Mouse (Mus musculus): Measurements from ENCODE around the gene Nans.

The Nans gene

DNA sequence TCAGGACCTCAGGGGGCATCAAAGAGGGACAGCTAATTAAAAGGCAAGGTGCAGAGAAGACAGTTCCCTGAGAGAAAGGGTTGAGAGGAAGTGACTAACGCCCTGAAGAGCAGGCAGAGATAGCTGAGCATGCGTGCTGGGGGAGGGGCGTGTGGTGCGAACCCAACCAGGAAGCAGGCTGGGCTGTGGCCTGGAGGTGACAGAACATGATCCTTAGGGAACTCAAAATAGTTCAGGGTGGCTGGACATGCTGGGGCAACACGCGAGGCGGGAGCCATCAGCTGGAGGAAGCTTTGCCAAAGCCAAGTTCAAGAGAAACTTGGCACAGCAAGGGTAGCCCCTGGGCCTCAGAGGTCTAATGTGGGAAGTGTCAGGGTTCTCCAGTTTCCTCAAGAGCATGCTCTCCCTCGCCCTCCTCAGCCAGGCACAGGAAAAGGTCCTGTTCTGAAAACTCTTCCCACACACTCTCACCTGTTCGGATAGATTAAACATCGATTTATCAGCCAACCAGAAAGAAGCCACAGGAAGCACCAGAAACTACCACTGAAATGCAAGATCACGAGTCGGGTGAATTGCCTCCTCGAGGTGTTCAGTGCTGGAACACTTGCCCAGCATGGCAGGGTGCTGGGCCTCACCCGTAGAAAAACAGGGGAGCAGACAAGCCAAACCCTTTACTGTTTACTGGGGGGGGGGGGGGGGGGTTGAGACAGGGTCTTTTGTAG lies 3.2 kb upstream of the Nans start:
- DNase-seq (ENCODE audit: low spot score): peak; percentile 69

DNA sequence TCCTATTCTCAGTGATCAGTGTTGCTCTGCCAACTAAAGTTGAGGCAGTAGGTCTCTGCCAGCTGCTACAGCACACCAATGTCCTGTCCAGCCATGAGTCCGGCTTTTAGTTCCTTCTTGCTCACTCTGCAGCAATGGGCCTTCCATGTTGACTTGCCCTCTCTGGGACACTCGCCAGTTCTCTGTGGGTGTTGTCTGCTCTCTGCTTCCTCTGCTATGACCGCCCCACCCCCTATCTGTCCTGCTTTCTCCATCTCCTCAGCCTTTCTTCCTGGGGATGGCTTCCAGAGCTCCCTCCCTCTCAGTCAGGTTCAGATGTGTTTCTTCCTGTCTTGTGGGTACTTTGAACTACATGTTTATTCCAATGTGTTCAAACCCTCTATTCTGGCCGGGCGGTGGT lies 1.7 kb upstream of the Nans start:
- peak; percentile 36 for DNase-seq (ENCODE audit: low spot score)

- DNase-seq (ENCODE audit: low spot score): no peak
Observed at GRCm38 (mm10) chr4:46493071-46493470, 4.0 kb downstream of the Nans start.

- DNase-seq (ENCODE audit: low spot score): no peak
Observed at GRCm38 (mm10) chr4:46495543-46495942, 6.5 kb downstream of the Nans start.

GRCm38 (mm10) chr4:46497286-46497892 lies 8.3 kb downstream of the Nans start:
- DNase-seq (ENCODE audit: low spot score): peak; percentile 70

GRCm38 (mm10) chr4:46498511-46498910 lies 9.5 kb downstream of the Nans start:
- DNase-seq (ENCODE audit: low spot score): no peak

DNA sequence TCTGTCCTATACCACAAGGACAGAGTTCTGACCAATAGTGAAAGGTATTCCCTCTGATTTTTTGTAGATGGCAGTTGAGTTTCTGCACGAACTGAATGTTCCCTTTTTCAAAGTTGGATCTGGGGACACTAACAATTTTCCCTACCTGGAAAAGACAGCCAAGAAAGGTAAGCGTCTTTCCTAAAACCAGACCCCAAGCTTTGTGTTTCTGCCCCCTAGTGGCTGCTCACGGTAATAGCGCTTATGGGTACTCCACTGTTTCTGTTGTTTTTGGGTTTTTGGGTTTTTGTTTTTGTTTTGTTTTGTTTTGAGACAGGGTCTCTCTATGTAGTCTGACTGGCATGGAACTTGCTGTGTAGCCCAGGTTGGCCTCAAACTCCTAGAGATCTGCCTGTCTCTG lies 9.9 kb downstream of the Nans start:
- no peak for DNase-seq (ENCODE audit: low spot score)

GRCm38 (mm10) chr4:46502606-46503502 lies 13.8 kb downstream of the Nans start:
- no peak for DNase-seq (ENCODE audit: low spot score)

- DNase-seq (ENCODE audit: low spot score): no peak
Observed at GRCm38 (mm10) chr4:46503881-46504280, 14.8 kb downstream of the Nans start.

- DNase-seq (ENCODE audit: low spot score): no peak
Observed at GRCm38 (mm10) chr4:46505361-46506057, 16.5 kb downstream of the Nans start.

GRCm38 (mm10) chr4:46506801-46507610 lies 18.0 kb downstream of the Nans start:
- peak; percentile 93 for DNase-seq (ENCODE audit: low spot score)

- DNase-seq (ENCODE audit: low spot score): peak; percentile 81
Observed at GRCm38 (mm10) chr4:46507736-46508460, 18.9 kb downstream of the Nans start.

GRCm38 (mm10) chr4:46520491-46520890 lies 31.4 kb downstream of the Nans start:
- DNase-seq (ENCODE audit: low spot score): no peak

DNA sequence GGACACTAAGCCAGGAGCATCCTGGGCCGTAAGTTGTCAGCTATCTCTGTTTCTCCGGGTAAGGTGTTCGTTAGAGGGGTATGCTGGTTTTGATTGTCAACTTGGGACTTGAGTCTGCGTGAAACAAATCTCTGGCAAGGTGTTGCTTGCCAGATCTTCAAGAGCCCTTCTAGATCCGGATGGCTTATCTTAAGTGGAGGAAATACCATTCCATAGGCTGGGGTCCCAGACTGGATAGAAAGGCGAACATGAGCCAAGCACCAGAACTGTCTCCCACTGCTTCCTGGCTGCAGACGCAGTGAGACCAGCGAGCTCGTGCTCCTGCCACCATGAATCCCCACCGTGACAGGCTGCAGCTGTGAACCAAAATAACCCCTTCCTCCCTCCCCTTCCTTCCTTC lies 32.4 kb downstream of the Nans start:
- DNase-seq (ENCODE audit: low spot score): no peak

DNA sequence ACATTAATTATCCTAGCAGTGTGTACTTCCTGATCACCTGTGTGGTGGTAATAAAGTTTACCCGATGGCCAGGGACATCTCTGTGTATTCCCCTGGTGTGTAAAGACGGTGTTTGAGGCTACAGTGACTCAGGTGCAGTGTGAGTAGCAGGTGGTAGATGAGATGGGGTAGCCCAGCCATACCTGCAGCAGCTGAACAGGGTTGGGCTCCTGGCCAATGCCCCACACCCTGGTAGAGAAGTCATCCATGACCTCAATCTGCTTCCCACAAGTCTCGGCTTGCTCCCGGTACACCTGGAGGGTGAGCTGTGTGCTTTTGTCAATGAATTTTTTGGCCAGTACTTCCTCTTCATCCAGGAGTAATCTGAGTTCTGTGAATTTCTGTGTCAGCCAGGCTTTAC lies 34.3 kb downstream of the Nans start:
- peak; percentile 61 for DNase-seq (ENCODE audit: low spot score)

DNA sequence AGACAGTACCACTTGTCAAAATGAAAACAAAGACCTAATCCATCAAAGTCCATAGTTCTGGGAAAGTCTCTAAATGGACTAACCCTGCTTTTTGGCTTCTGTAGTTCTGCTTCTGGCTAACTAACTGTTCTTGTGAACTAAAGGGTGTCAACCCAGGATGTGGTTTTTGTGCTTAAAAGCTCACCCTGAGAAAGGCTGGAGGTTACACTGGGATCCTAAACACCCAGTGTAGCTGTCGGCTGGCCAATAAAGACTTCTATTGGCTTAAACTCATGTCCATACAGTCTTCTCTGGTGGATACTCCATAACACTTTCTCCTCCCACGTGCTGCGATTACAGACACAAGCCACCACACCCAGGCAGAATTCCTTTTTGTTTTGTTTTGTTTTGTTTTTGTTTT lies 37.2 kb downstream of the Nans start:
- no peak for DNase-seq (ENCODE audit: low spot score)

DNA sequence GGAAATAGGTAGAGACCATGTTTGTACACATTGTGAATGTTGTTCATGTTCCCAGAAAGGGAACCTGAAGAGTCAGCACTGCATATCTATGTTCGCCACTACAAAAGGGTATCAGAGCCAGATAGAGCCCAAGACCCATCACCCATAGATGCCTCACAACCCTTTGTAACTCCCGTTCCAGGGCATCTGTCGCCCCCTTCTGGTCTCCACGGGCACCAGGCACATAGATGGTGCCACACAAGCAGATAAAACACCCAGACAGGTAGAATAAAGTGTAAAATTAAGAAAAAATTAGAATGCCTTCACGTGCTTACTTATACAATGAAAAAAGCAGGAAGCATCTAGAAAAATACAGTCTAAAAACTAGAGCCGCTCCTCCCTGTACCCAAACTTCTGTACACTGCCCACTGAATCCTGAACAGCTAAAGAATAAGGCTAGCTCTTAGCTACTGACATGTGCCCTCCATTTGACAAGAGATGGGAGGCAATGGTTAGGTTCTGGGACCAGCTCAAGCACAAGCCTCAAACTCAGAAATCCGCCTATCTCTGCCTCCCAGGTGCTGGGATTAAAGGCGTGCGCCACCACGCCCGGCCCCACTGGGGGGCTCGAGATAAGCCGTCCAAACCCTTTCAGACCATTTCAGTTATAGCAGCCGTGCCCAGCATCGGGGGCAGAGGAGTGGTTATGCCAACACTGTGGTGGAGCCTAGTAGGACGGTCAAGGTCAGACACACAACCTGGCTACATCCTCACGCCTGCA lies 37.9 kb downstream of the Nans start:
- no peak for DNase-seq (ENCODE audit: low spot score)

DNA sequence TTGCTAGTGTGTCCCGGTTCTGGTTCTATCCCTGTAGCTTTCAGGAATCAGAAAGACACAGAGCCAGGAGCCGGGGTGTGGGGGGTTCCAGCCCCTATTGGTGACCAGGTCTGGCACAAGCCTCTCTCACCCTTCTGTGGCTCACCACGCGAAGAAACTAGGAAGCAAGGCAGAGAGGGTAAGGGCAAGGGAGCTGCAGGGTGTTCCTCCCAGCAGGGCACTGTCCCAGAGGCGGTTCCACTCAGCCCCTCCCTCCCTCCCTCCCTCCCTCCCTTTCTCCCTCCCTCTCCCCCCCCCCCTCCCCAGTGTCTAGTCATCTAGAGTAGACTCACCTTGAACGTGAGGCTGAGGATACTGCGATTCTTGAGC lies 38.5 kb downstream of the Nans start:
- no peak for DNase-seq (ENCODE audit: low spot score)

GRCm38 (mm10) chr4:46529722-46530121 lies 40.7 kb downstream of the Nans start:
- no peak for DNase-seq (ENCODE audit: low spot score)

- no peak for DNase-seq (ENCODE audit: low spot score)
Observed at GRCm38 (mm10) chr4:46532511-46532910, 43.5 kb downstream of the Nans start.
